Mouse (Mus musculus) erythroblast, embryonic 14.5 days (primary cell): ENCODE data around the gene Tubb4b. TPM values are rescaled to one million over a fixed set of nuclear protein-coding genes. Genes with fewer than 3 reads are reported as not detected.

Experiments used
- H3K27me3 ChIP-seq: 2 replicates; pipeline ENCODE4 v1.6.1; 2012; ENCODE audit warnings: inconsistent platforms; ENCODE audit not compliant: control insufficient read depth
- H3K36me3 ChIP-seq: 2 replicates; pipeline ENCODE4 v1.6.1; 2012; ENCODE audit warnings: mild to moderate bottlenecking, inconsistent platforms; ENCODE audit not compliant: control insufficient read depth
- H3K4me1 ChIP-seq: 2 replicates; pipeline ENCODE4 v1.6.1; 2012; ENCODE audit warnings: inconsistent platforms; ENCODE audit not compliant: control insufficient read depth
- H3K4me3 ChIP-seq: replicated peaks from 2 replicates; pipeline ENCODE3; 2012; ENCODE audit warnings: moderate library complexity, mild to moderate bottlenecking, inconsistent platforms
- H3K9me3 ChIP-seq: 2 replicates; pipeline ENCODE4 v1.6.1; 2012; ENCODE audit warnings: low read length, inconsistent platforms, mixed read lengths; ENCODE audit not compliant: control insufficient read depth
- GATA1 ChIP-seq: IDR thresholded peaks from 2 replicates; pipeline ENCODE4 v1.6.1; 2012; ENCODE audit warnings: low read length, inconsistent platforms, mixed read lengths
- TAL1 ChIP-seq: IDR thresholded peaks from 3 replicates; pipeline ENCODE4 v1.6.1; 2012; ENCODE audit warnings: low read length, inconsistent platforms, mixed read lengths
- polyA plus RNA-seq: library from polyadenylated mRNA; stranded (reverse); fragments of >175 nt; gene quantifications from 2 replicates; pipeline ENCODE4 v1.2.3, GENCODE M21; 2012

Gene Tubb4b
- polyA plus RNA-seq, 1 experiment = 134 TPM

- H3K27me3 ChIP-seq = peaks cover 34% of the 10 kb centered on the region
- H3K9me3 ChIP-seq = no peaks in the 10 kb centered on the region
- no peaks in the 10 kb centered on the region for H3K36me3 ChIP-seq
- TF ChIP-seq TAL1 (no peak), GATA1 (no peak)
- H3K4me1 ChIP-seq = peaks cover 47% of the 10 kb centered on the region
- H3K4me3 ChIP-seq = no peak overlapping the region
Observed at GRCm38 (mm10) chr2:25238106-25238505, 13.6 kb upstream of the Tubb4b start.

GRCm38 (mm10) chr2:25237522-25237921 is 13.0 kb upstream of the Tubb4b start:
- Histone ChIP-seq H3K9me3 (no peaks in the 10 kb centered on the region), H3K4me1 (peaks cover 44% of the 10 kb centered on the region), H3K27me3 (peaks cover 28% of the 10 kb centered on the region), H3K36me3 (no peaks in the 10 kb centered on the region), H3K4me3 (no peak overlapping the region)
- TF ChIP-seq GATA1 (no peak), TAL1 (no peak)

- H3K9me3 ChIP-seq = no peaks in the 10 kb centered on the region
- H3K27me3 ChIP-seq = peaks cover 22% of the 10 kb centered on the region
- peaks cover 36% of the 10 kb centered on the region for H3K4me1 ChIP-seq
- TF ChIP-seq GATA1 (no peak), TAL1 (no peak)
- H3K4me3 ChIP-seq = no peak within 1 kb of the TSS
- H3K36me3 ChIP-seq = no peaks in the 10 kb centered on the region
Observed at GRCm38 (mm10) chr2:25236614-25237013, 12.1 kb upstream of the Tubb4b start, which contains the start of gene Rnf224. TSS of gene Rnf224 (minus strand) at chr2:25236787.

- TF ChIP-seq TAL1 = no peak
- TF ChIP-seq GATA1 = no peak
- Histone ChIP-seq H3K4me3 (no peak overlapping the region), H3K9me3 (no peaks in the 10 kb centered on the region), H3K36me3 (no peaks in the 10 kb centered on the region), H3K27me3 (peaks cover 16% of the 10 kb centered on the region), H3K4me1 (peaks cover 17% of the 10 kb centered on the region)
Observed at GRCm38 (mm10) chr2:25234551-25235220, 10.2 kb upstream of the Tubb4b start.

GRCm38 (mm10) chr2:25234050-25234449 is 9.5 kb upstream of the Tubb4b start, which contains the start of gene Slc34a3:
TSS of gene Slc34a3 (minus strand) at chr2:25234364.
- no peak for TF ChIP-seq GATA1
- no peak for TF ChIP-seq TAL1
- Histone ChIP-seq H3K36me3 (no peaks in the 10 kb centered on the region), H3K9me3 (no peaks in the 10 kb centered on the region), H3K4me3 (no peak within 1 kb of the TSS), H3K27me3 (peaks cover 16% of the 10 kb centered on the region), H3K4me1 (peaks cover 15% of the 10 kb centered on the region)

- Histone ChIP-seq H3K27me3 (peaks cover 16% of the 10 kb centered on the region), H3K9me3 (no peaks in the 10 kb centered on the region), H3K4me1 (peaks cover 18% of the 10 kb centered on the region), H3K36me3 (no peaks in the 10 kb centered on the region), H3K4me3 (no peak overlapping the region)
- TF ChIP-seq TAL1 (no peak), GATA1 (no peak)
Observed at GRCm38 (mm10) chr2:25233421-25233820, 8.9 kb upstream of the Tubb4b start.

GRCm38 (mm10) chr2:25231038-25231437 is 6.5 kb upstream of the Tubb4b start:
- TF ChIP-seq TAL1 = no peak
- no peak for TF ChIP-seq GATA1
- H3K9me3 ChIP-seq = no peaks in the 10 kb centered on the region
- H3K36me3 ChIP-seq = no peaks in the 10 kb centered on the region
- H3K4me1 ChIP-seq = peaks cover 27% of the 10 kb centered on the region
- peaks cover 9% of the 10 kb centered on the region for H3K27me3 ChIP-seq
- no peak overlapping the region for H3K4me3 ChIP-seq

- no peaks in the 10 kb centered on the region for H3K36me3 ChIP-seq
- H3K9me3 ChIP-seq = no peaks in the 10 kb centered on the region
- H3K27me3 ChIP-seq = peaks cover 7% of the 10 kb centered on the region
- TF ChIP-seq TAL1 (no peak), GATA1 (no peak)
- peaks cover 30% of the 10 kb centered on the region for H3K4me1 ChIP-seq
- H3K4me3 ChIP-seq = no peak overlapping the region
Observed at GRCm38 (mm10) chr2:25230581-25230980, 6.1 kb upstream of the Tubb4b start.

GRCm38 (mm10) chr2:25229582-25229981 is 5.1 kb upstream of the Tubb4b start:
- H3K36me3 ChIP-seq = no peaks in the 10 kb centered on the region
- H3K4me3 ChIP-seq = no peak overlapping the region
- no peaks in the 10 kb centered on the region for H3K9me3 ChIP-seq
- peaks cover 7% of the 10 kb centered on the region for H3K27me3 ChIP-seq
- no peak for TF ChIP-seq TAL1
- no peak for TF ChIP-seq GATA1
- peaks cover 34% of the 10 kb centered on the region for H3K4me1 ChIP-seq

- Histone ChIP-seq H3K27me3 (peaks cover 7% of the 10 kb centered on the region), H3K4me1 (peaks cover 34% of the 10 kb centered on the region), H3K4me3 (peak overlapping the region; percentile 46), H3K36me3 (peaks cover 3% of the 10 kb centered on the region), H3K9me3 (no peaks in the 10 kb centered on the region)
- TF ChIP-seq GATA1 = no peak
- TF ChIP-seq TAL1 = no peak
Observed at GRCm38 (mm10) chr2:25228995-25229530, 4.6 kb upstream of the Tubb4b start.
